Mouse (Mus musculus): ENCODE results near the gene Fancc. TPM values are rescaled to one million over a fixed set of nuclear protein-coding genes. Genes with fewer than 3 reads are reported as not detected.

The Fancc gene
- polyA plus RNA-seq, 1 experiment from 2014 or later: 13.7 TPM

GRCm38 (mm10) chr13:63294359-63295193, 202.5 kb downstream of the Fancc start:
- H3K27me3 ChIP-seq: no peaks in the 10 kb centered on the region
- WGBS: 25% methylated on average over 15 of the region's 15 CpGs
- H3K36me3 ChIP-seq (ENCODE audit: poor library complexity, severe bottlenecking): peaks cover 14% of the 10 kb centered on the region
- H3K27ac ChIP-seq: no peak overlapping the region; the same call in 1 of the 2 replicates
- peak; percentile 48; the same call in 1 of the 2 replicates for ATAC-seq
- H3K4me1 ChIP-seq: peaks cover 23% of the 10 kb centered on the region
- no peak overlapping the region for H3K4me3 ChIP-seq
- peak overlapping the region; percentile 14; the same call in 1 of the 2 replicates for H3K4me2 ChIP-seq
- H3K9me3 ChIP-seq (replicated peaks): no peaks in the 10 kb centered on the region
- H3K9ac ChIP-seq: peak overlapping the region; percentile 16; the same call in 1 of the 2 replicates

GRCm38 (mm10) chr13:63293647-63294046, 203.4 kb downstream of the Fancc start:
- Histone ChIP-seq H3K27me3 (no peaks in the 10 kb centered on the region), H3K4me2 (no peak overlapping the region), H3K4me1 (peaks cover 32% of the 10 kb centered on the region), H3K4me3 (no peak overlapping the region), H3K36me3 (ENCODE audit: poor library complexity, severe bottlenecking) (peaks cover 8% of the 10 kb centered on the region), H3K9ac (no peak overlapping the region), H3K27ac (no peak overlapping the region; the same call in 1 of the 2 replicates), H3K9me3 (replicated peaks) (no peaks in the 10 kb centered on the region)
- 56% methylated on average over 3 of the region's 3 CpGs for WGBS
- ATAC-seq: no peak

GRCm38 (mm10) chr13:63291016-63291415, 206.1 kb downstream of the Fancc start:
- 93% methylated on average over 6 of the region's 6 CpGs for WGBS
- ATAC-seq: no peak
- H3K9me3 ChIP-seq (replicated peaks): no peaks in the 10 kb centered on the region

GRCm38 (mm10) chr13:63290126-63290525, 207.0 kb downstream of the Fancc start:
- Histone ChIP-seq H3K27me3 (no peaks in the 10 kb centered on the region), H3K27ac (no peak overlapping the region), H3K36me3 (ENCODE audit: poor library complexity, severe bottlenecking) (peaks cover 19% of the 10 kb centered on the region), H3K4me2 (no peak overlapping the region), H3K4me3 (no peak overlapping the region), H3K9me3 (replicated peaks) (no peaks in the 10 kb centered on the region), H3K4me1 (peaks cover 35% of the 10 kb centered on the region), H3K9ac (no peak overlapping the region)
- WGBS: 97% methylated on average over 4 of the region's 4 CpGs
- ATAC-seq: no peak

More at GRCm38 (mm10) chr13:63291016-63291415, 206.1 kb downstream of the Fancc start:
- peaks cover 14% of the 10 kb centered on the region for H3K36me3 ChIP-seq (ENCODE audit: poor library complexity, severe bottlenecking)
- H3K4me3 ChIP-seq: no peak overlapping the region
- H3K27me3 ChIP-seq: no peaks in the 10 kb centered on the region
- H3K9ac ChIP-seq: no peak overlapping the region
- no peak overlapping the region for H3K4me2 ChIP-seq
- peaks cover 37% of the 10 kb centered on the region for H3K4me1 ChIP-seq
- no peak overlapping the region for H3K27ac ChIP-seq

- Histone ChIP-seq H3K27me3 (no peaks in the 10 kb centered on the region), H3K36me3 (ENCODE audit: poor library complexity, severe bottlenecking) (peaks cover 23% of the 10 kb centered on the region), H3K27ac (no peak overlapping the region), H3K4me1 (peaks cover 30% of the 10 kb centered on the region), H3K9ac (no peak overlapping the region), H3K4me2 (no peak overlapping the region), H3K9me3 (replicated peaks) (no peaks in the 10 kb centered on the region), H3K4me3 (no peak overlapping the region)
- ATAC-seq: no peak
- WGBS: 46% methylated on average over 5 of the region's 5 CpGs
These were observed 207.4 kb downstream of the Fancc start for GRCm38 (mm10) chr13:63289687-63290086.

- WGBS: 48% methylated on average over 4 of the region's 4 CpGs
- ATAC-seq: no peak
These were observed 207.9 kb downstream of the Fancc start for GRCm38 (mm10) chr13:63289152-63289551.

GRCm38 (mm10) chr13:63286483-63287102, 210.5 kb downstream of the Fancc start:
- WGBS: 85% methylated on average over 11 of the region's 11 CpGs
- H3K27ac ChIP-seq: no peak overlapping the region
- H3K9ac ChIP-seq: no peak overlapping the region
- no peak for ATAC-seq
- no peak overlapping the region for H3K4me3 ChIP-seq
- no peak overlapping the region for H3K4me2 ChIP-seq
- peaks cover 17% of the 10 kb centered on the region; the same call in 1 of the 2 replicates for H3K4me1 ChIP-seq
- peaks cover 32% of the 10 kb centered on the region for H3K36me3 ChIP-seq (ENCODE audit: poor library complexity, severe bottlenecking)
- H3K27me3 ChIP-seq: no peaks in the 10 kb centered on the region
- no peaks in the 10 kb centered on the region for H3K9me3 ChIP-seq (replicated peaks)

More at GRCm38 (mm10) chr13:63289152-63289551, 207.9 kb downstream of the Fancc start:
- no peak overlapping the region; the same call in 1 of the 2 replicates for H3K9ac ChIP-seq
- H3K4me1 ChIP-seq: peaks cover 25% of the 10 kb centered on the region
- no peak overlapping the region for H3K4me3 ChIP-seq
- H3K27ac ChIP-seq: no peak overlapping the region
- no peaks in the 10 kb centered on the region for H3K9me3 ChIP-seq (replicated peaks)
- no peaks in the 10 kb centered on the region for H3K27me3 ChIP-seq
- H3K36me3 ChIP-seq (ENCODE audit: poor library complexity, severe bottlenecking): peaks cover 23% of the 10 kb centered on the region
- no peak overlapping the region for H3K4me2 ChIP-seq

GRCm38 (mm10) chr13:63284748-63285147, 212.3 kb downstream of the Fancc start:
- Histone ChIP-seq H3K9me3 (replicated peaks) (no peaks in the 10 kb centered on the region), H3K27ac (no peak overlapping the region), H3K9ac (no peak overlapping the region), H3K4me3 (no peak overlapping the region), H3K27me3 (no peaks in the 10 kb centered on the region), H3K4me2 (no peak overlapping the region), H3K4me1 (peaks cover 21% of the 10 kb centered on the region; the same call in 1 of the 2 replicates), H3K36me3 (ENCODE audit: poor library complexity, severe bottlenecking) (peaks cover 29% of the 10 kb centered on the region)
- no peak for ATAC-seq
- WGBS: 96% methylated on average over 3 of the region's 3 CpGs

GRCm38 (mm10) chr13:63283236-63283635, 213.8 kb downstream of the Fancc start:
- Histone ChIP-seq H3K4me2 (no peak overlapping the region), H3K9me3 (replicated peaks) (no peaks in the 10 kb centered on the region), H3K36me3 (ENCODE audit: poor library complexity, severe bottlenecking) (peaks cover 23% of the 10 kb centered on the region), H3K27me3 (no peaks in the 10 kb centered on the region; the same call in 1 of the 2 replicates), H3K27ac (no peak overlapping the region), H3K9ac (no peak overlapping the region), H3K4me1 (peaks cover 25% of the 10 kb centered on the region), H3K4me3 (no peak overlapping the region)
- no peak for ATAC-seq

GRCm38 (mm10) chr13:63281206-63281605, 215.9 kb downstream of the Fancc start:
- Histone ChIP-seq H3K27ac (no peak overlapping the region), H3K27me3 (no peaks in the 10 kb centered on the region; the same call in 1 of the 2 replicates), H3K4me1 (peaks cover 23% of the 10 kb centered on the region), H3K4me2 (no peak overlapping the region), H3K9me3 (replicated peaks) (no peaks in the 10 kb centered on the region), H3K36me3 (ENCODE audit: poor library complexity, severe bottlenecking) (peaks cover 20% of the 10 kb centered on the region; the same call in 1 of the 2 replicates), H3K4me3 (no peak overlapping the region), H3K9ac (no peak overlapping the region)
- 86% methylated on average over 8 of the region's 8 CpGs for WGBS
- ATAC-seq: no peak

- ATAC-seq: no peak
- peaks cover 22% of the 10 kb centered on the region for H3K4me1 ChIP-seq
- H3K9ac ChIP-seq: no peak overlapping the region
- H3K4me3 ChIP-seq: no peak overlapping the region
- no peaks in the 10 kb centered on the region for H3K9me3 ChIP-seq (replicated peaks)
- 44% methylated on average over 3 of the region's 3 CpGs for WGBS
- no peak overlapping the region for H3K27ac ChIP-seq
- H3K36me3 ChIP-seq (ENCODE audit: poor library complexity, severe bottlenecking): peaks cover 15% of the 10 kb centered on the region; the same call in 1 of the 2 replicates
- H3K27me3 ChIP-seq: no peaks in the 10 kb centered on the region; the same call in 1 of the 2 replicates
- H3K4me2 ChIP-seq: no peak overlapping the region
These were observed 216.7 kb downstream of the Fancc start for GRCm38 (mm10) chr13:63280344-63280743.

GRCm38 (mm10) chr13:63279807-63280206, 217.3 kb downstream of the Fancc start:
- no peak for ATAC-seq
- WGBS: 75% methylated on average over 8 of the region's 8 CpGs
- Histone ChIP-seq H3K4me1 (peaks cover 25% of the 10 kb centered on the region), H3K27ac (no peak overlapping the region), H3K9ac (no peak overlapping the region), H3K27me3 (no peaks in the 10 kb centered on the region; the same call in 1 of the 2 replicates), H3K4me3 (no peak overlapping the region), H3K4me2 (no peak overlapping the region), H3K36me3 (ENCODE audit: poor library complexity, severe bottlenecking) (peaks cover 10% of the 10 kb centered on the region; the same call in 1 of the 2 replicates), H3K9me3 (replicated peaks) (no peaks in the 10 kb centered on the region)

Measured in forebrain, embryonic 13.5 days (tissue).